Mouse (Mus musculus) forebrain, embryonic 11.5 days (tissue): ENCODE measurements around the gene Gpr183. TPM values are rescaled to one million over a fixed set of nuclear protein-coding genes. Genes with fewer than 3 reads are reported as not detected.

Experiments used
- ATAC-seq: fragments of 200-750 bp; cut with Nextera tagmentation; replicated peaks from 2 replicates; pipeline ENCODE4 v1.8.0; 2017; ENCODE audit warnings: moderate TSS enrichment; ENCODE audit not compliant: low FRiP score
- DNase-seq: peaks from one replicate; pipeline ENCODE4 v3.0.0-alpha.2; 2017; ENCODE audit warnings: low spot score
- H3K27ac ChIP-seq: fragments of 300-500 bp; sonication (generic); 2 replicates; pipeline ENCODE4 v1.5.1; 2014; ENCODE audit warnings: low read depth, low read length
- H3K27me3 ChIP-seq: fragments of 300-500 bp; sonication (generic); 2 replicates; pipeline ENCODE4 v1.6.1; 2014; ENCODE audit warnings: mild to moderate bottlenecking, low read length, mixed read lengths; ENCODE audit not compliant: control insufficient read depth, insufficient read depth
- H3K36me3 ChIP-seq: fragments of 300-500 bp; sonication (generic); 2 replicates; pipeline ENCODE4 v1.6.1; 2014; ENCODE audit warnings: mild to moderate bottlenecking, low read length, moderate library complexity, mixed read lengths; ENCODE audit not compliant: control insufficient read depth, insufficient read depth
- H3K4me1 ChIP-seq: fragments of 300-500 bp; sonication (generic); replicated peaks from 2 replicates; pipeline ENCODE4 v1.6.1; 2014; ENCODE audit warnings: low read length, mixed read lengths; ENCODE audit not compliant: control insufficient read depth, insufficient read depth
- H3K4me2 ChIP-seq: fragments of 300-500 bp; sonication (generic); 2 replicates; pipeline ENCODE4 v1.6.1; 2014; ENCODE audit warnings: low read depth, mild to moderate bottlenecking, low read length, moderate library complexity, mixed read lengths; ENCODE audit not compliant: severe bottlenecking
- H3K4me3 ChIP-seq: fragments of 300-500 bp; sonication (generic); 2 replicates; pipeline ENCODE4 v1.5.1; 2014; ENCODE audit warnings: low read depth, low read length
- H3K9ac ChIP-seq: fragments of 300-500 bp; sonication (generic); 2 replicates; pipeline ENCODE4 v1.6.1; 2014; ENCODE audit warnings: low read length
- H3K9me3 ChIP-seq: fragments of 300-500 bp; sonication (generic); 2 replicates; pipeline ENCODE4 v1.6.1; 2016; ENCODE audit warnings: low read length, mixed read lengths; ENCODE audit not compliant: control insufficient read depth
- WGBS: fragments of 180-500 bp; shearing (Covaris S2); extraction: QIAGEN DNeasy Blood & Tissue Kit; methylation state at CpG from one replicate; pipeline ENCODE4 v1.1.7; 2014; 5-methylcytosine and 5-hydroxymethylcytosine counted together
- polyA plus RNA-seq: library from polyadenylated mRNA; unstranded; fragments of >200 nt; fragmentation: Nextera tagmentation; extraction: Ambion mirVana; gene quantifications from 2 replicates; pipeline ENCODE4 v1.2.1, GENCODE M21; 2014

The Gpr183 gene
- polyA plus RNA-seq, 1 experiment from 2014 or later = 1.9 TPM

DNA sequence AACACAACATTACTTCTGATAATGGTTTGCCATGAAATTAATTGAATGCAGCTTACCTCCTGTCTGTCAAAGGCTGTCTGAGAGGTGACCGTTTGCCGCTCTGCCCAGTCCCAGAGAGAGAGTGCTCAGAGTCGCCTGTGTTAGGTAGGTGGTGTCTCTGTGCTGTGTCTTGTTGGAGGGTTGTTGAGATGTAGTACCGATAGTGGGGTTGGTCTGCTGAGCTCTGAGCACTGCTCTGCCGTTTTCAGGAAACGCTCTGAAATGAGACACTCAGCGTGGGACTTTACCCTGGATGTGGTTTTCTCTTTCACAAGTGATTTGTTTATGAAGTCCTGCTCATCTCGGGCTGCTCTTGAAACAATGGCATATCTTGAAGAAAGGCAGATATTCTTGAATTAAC is 49.4 kb downstream of the Gpr183 start, which contains the start of gene Gpr18:
TSS of gene Gpr18 (minus strand) at position 161 of the 400 bp plus-strand sequence.
- Histone ChIP-seq H3K27me3 (no peaks in the 10 kb centered on the region), H3K9me3 (no peaks in the 10 kb centered on the region), H3K9ac (no peak within 1 kb of the TSS), H3K36me3 (peaks cover 3% of the 10 kb centered on the region; the same call in 1 of the 2 replicates), H3K4me3 (no peak within 1 kb of the TSS), H3K4me1 (no peaks in the 10 kb centered on the region), H3K27ac (no peak within 1 kb of the TSS), H3K4me2 (no peak within 1 kb of the TSS)
- DNase-seq = no peak
- WGBS = 79% methylated on average over 8 of the region's 8 CpGs
- no peak for ATAC-seq

DNA sequence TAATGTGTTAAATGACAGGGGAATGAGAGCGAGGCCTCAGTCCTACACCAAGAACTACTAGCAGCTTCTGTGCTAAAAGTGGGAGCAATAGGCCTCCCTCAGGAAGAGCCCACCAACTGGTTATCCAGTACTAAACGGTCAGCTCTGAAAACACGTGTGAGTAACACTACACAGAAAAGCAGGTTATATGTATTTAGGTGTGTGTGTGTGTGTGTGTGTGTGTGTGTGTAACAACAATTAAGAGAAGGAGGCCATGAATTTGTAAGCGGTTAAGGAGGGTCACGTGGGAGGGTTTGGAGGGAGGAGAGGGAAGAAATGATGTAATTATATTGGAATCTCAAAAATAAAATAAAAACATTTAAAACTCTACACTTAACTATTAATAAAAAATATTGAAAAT is 49.9 kb downstream of the Gpr183 start:
- H3K4me1 ChIP-seq = no peaks in the 10 kb centered on the region
- H3K27ac ChIP-seq = no peak overlapping the region
- H3K27me3 ChIP-seq = no peaks in the 10 kb centered on the region
- no peak overlapping the region for H3K4me3 ChIP-seq
- no peaks in the 10 kb centered on the region for H3K9me3 ChIP-seq
- H3K9ac ChIP-seq = no peak overlapping the region
- ATAC-seq (no peak), DNase-seq (no peak)
- H3K36me3 ChIP-seq = peaks cover 3% of the 10 kb centered on the region; the same call in 1 of the 2 replicates
- 93% methylated on average over 5 of the region's 5 CpGs for WGBS
- H3K4me2 ChIP-seq = no peak overlapping the region

DNA sequence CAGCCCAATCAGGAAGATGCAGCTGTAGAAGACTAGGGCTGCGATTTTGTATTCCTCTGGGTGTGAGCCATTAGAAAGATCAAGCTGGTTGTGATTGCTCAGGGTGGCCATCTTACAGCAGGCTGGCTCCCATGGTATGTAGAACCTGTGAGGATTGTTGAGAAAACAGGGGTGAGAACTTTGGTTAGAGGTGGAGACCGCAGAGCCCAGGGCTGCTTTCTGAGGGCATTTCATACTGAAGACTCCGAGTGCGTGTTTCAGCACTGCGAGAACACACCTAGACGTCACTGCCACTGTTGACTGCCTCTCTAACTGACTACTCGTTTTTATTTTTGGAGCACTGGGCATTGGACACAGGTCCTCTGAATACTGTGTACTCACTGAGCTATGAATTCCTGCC is 52.5 kb downstream of the Gpr183 start:
- DNase-seq = no peak
- Histone ChIP-seq H3K9me3 (no peaks in the 10 kb centered on the region), H3K27me3 (no peaks in the 10 kb centered on the region), H3K4me3 (no peak overlapping the region), H3K4me2 (no peak overlapping the region), H3K27ac (no peak overlapping the region), H3K9ac (no peak overlapping the region), H3K36me3 (peaks cover 8% of the 10 kb centered on the region; the same call in 1 of the 2 replicates), H3K4me1 (no peaks in the 10 kb centered on the region)
- WGBS = 93% methylated on average over 7 of the region's 7 CpGs
- ATAC-seq = no peak

DNA sequence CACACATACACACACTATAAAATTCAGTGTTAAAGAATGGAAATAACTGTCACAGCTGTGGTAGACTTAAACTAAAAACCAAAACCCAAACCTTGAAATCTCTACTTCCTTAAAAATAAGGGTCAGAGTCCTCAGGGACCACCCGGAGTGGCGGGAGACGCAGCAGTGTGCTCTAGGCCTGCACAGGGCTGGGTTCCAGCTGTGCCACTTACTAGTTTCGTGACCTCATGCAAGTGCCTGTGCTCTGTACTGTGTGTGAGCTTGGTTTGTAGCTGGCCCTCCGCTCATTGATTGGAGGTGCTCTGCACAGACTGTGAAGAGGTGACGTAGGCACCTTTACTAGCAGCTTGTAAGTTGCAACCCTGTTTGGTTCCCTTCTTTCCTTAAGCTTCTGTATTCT is 55.1 kb downstream of the Gpr183 start:
- H3K9me3 ChIP-seq = no peaks in the 10 kb centered on the region
- H3K4me3 ChIP-seq = no peak overlapping the region
- ATAC-seq (no peak), DNase-seq (no peak)
- no peak overlapping the region for H3K9ac ChIP-seq
- no peak overlapping the region for H3K4me2 ChIP-seq
- WGBS = 89% methylated on average over 6 of the region's 6 CpGs
- H3K27ac ChIP-seq = no peak overlapping the region
- H3K27me3 ChIP-seq = no peaks in the 10 kb centered on the region
- no peaks in the 10 kb centered on the region for H3K4me1 ChIP-seq
- peaks cover 8% of the 10 kb centered on the region; the same call in 1 of the 2 replicates for H3K36me3 ChIP-seq

DNA sequence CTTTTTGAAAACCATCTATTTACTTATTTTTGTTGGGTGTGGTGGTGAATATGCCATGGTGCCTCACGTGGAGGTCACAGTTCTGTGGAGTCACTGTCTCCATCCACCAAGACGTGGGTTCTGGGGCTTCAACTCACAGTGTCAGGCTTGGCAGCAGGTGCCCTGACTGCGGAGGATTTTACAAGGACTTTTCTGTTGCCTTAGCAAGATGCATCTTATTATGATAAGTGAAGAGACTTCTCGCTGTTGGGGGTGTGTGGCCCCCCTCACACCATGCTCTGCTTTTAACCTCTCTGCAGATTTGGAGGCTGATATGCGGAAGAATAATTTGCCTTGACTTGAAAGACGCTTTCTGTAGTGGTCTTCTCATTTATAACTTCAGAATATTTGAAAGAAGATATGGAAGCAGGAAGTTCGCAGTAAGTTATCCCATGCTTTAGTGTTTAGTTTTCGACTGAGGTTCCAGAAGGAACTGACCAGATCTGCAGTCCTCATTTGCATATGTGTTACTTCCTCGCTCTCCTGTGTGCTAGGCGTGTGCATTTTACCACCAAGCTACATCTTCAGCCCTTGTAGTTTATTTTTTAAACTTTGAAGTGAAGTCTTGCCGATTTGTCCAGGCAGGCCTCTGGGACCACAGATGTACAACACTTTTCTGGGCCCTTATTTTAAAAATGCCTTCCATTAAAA is 57.9 kb downstream of the Gpr183 start:
- no peaks in the 10 kb centered on the region for H3K27me3 ChIP-seq
- DNase-seq (no peak), ATAC-seq (no peak)
- no peak overlapping the region for H3K9ac ChIP-seq
- no peak overlapping the region for H3K4me3 ChIP-seq
- WGBS = 92% methylated on average over 11 of the region's 11 CpGs
- no peak overlapping the region for H3K27ac ChIP-seq
- H3K4me1 ChIP-seq = no peaks in the 10 kb centered on the region
- H3K36me3 ChIP-seq = peaks cover 7% of the 10 kb centered on the region; the same call in 1 of the 2 replicates
- no peaks in the 10 kb centered on the region for H3K9me3 ChIP-seq
- no peak overlapping the region for H3K4me2 ChIP-seq

DNA sequence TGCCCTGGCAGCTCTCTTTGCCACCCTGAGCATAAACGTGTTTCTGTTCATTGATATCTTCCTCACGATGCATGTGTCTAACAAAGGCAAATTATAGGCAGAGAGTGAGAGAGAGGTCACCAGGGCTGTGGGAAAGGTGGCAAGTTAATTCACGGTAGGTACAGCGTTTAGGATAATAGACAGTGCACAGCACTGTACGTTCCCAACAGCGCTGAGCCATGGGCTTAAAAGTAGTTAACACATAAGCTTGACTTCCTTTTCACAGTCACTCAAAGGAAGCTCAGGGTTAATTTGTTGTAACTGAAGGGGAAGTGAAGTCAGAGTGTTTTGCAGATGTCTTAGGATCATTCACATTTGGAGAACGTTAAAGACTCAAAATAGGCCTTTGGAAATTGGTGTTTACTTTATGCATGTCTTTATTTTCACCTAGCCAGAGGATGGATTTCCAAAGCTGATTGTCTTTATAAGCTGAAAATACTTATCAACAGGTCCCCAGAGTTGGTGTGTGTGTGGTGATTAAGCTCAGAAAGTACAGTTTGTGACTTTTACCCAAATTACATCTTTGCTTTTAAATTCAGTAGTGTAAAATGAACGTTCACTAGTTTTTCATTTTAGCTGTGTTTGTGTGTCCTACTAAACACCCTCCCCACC is 58.5 kb downstream of the Gpr183 start:
- no peak overlapping the region for H3K27ac ChIP-seq
- DNase-seq = no peak
- H3K36me3 ChIP-seq = peaks cover 6% of the 10 kb centered on the region; the same call in 1 of the 2 replicates
- no peak overlapping the region for H3K4me2 ChIP-seq
- 90% methylated on average over 8 of the region's 8 CpGs for WGBS
- no peak overlapping the region for H3K4me3 ChIP-seq
- no peaks in the 10 kb centered on the region for H3K27me3 ChIP-seq
- H3K9ac ChIP-seq = no peak overlapping the region
- no peaks in the 10 kb centered on the region for H3K4me1 ChIP-seq
- no peaks in the 10 kb centered on the region for H3K9me3 ChIP-seq
- no peak for ATAC-seq

DNA sequence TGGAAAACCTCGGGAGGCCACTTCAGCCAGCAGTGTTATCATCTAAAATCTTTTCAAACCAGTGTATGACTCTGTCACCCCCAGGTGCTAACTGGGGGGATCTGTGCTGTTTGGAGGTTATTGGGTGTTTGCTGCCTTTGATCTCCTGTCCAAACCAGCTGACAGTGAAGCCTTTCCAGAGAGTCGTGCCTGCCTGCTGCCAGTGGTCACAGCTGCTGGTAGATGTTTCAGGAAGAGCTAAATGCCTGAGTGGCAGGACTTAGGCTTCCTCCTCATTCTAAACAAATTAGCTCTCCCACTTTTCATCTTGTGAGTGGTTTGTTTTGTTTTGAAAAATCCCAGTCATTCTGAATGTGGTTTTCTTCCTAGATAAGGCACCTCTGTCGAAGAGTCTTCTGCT is 60.2 kb downstream of the Gpr183 start:
- ATAC-seq = no peak
- H3K9ac ChIP-seq = no peak overlapping the region

DNA sequence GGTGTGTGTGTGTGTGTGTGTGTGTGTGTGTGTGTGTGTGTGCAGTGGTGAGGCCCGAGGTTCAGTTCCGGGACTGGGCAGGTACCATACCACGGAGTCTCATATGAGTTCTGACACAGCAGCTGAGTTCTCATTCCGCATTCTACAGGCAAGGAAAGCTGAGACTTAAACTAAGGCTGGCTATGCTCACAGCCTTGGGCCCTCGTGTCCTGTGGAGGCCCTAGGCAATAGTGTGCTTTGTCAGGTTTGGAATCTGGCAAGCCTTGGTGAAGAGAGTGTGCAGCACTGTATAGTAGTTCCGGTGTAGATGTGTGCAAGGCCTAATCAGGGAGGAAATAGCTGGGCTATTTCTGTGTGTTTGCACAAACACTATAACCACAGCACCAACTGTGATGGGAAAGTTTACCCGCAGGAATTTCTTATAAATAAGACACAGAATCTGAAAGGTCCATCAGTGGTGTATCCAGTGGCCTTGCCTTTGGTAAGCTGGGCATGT is 61.6 kb downstream of the Gpr183 start:
- no peak for DNase-seq
- H3K4me2 ChIP-seq = no peak overlapping the region
- H3K27me3 ChIP-seq = no peaks in the 10 kb centered on the region
- H3K4me3 ChIP-seq = no peak overlapping the region
- H3K9me3 ChIP-seq = no peaks in the 10 kb centered on the region
- H3K9ac ChIP-seq = no peak overlapping the region
- no peak overlapping the region for H3K27ac ChIP-seq
- H3K36me3 ChIP-seq = peaks cover 3% of the 10 kb centered on the region; the same call in 1 of the 2 replicates
- H3K4me1 ChIP-seq = no peaks in the 10 kb centered on the region
- WGBS = 91% methylated on average over 7 of the region's 7 CpGs
- no peak for ATAC-seq

More for the DNA sequence above, 60.2 kb downstream of the Gpr183 start:
- Histone ChIP-seq H3K9me3 (no peaks in the 10 kb centered on the region), H3K4me1 (no peaks in the 10 kb centered on the region), H3K36me3 (peaks cover 6% of the 10 kb centered on the region; the same call in 1 of the 2 replicates), H3K4me3 (no peak overlapping the region), H3K4me2 (no peak overlapping the region), H3K27ac (no peak overlapping the region), H3K27me3 (no peaks in the 10 kb centered on the region)
- WGBS = 84% methylated on average over 3 of the region's 3 CpGs
- DNase-seq = no peak
